Mouse (Mus musculus) intestine, embryonic 14.5 days (tissue): ENCODE measurements around the gene Skp2. TPM values are rescaled to one million over a fixed set of nuclear protein-coding genes. Genes with fewer than 3 reads are reported as not detected.

Experiments
- ATAC-seq: fragments of 200-750 bp; cut with Nextera tagmentation; replicated peaks from 2 replicates; pipeline ENCODE4 v1.8.0; 2017; ENCODE audit warnings: low read depth, moderate number of reproducible peaks, moderate TSS enrichment, moderate library complexity; ENCODE audit not compliant: low FRiP score, low TSS enrichment
- DNase-seq: peaks from one replicate; pipeline ENCODE4 v3.0.0-alpha.2; 2018; ENCODE audit warnings: low spot score
- H3K27ac ChIP-seq: fragments of 300-500 bp; sonication (generic); 2 replicates; pipeline ENCODE4 v1.5.1; 2014; ENCODE audit warnings: low read depth, mild to moderate bottlenecking, control low read depth
- H3K27me3 ChIP-seq: fragments of 300-500 bp; sonication (generic); replicated peaks from 2 replicates; pipeline ENCODE4 v1.6.1; 2014; ENCODE audit warnings: low read length, control low read depth; ENCODE audit not compliant: control insufficient read depth, insufficient read depth
- H3K36me3 ChIP-seq: fragments of 300-500 bp; sonication (generic); 2 replicates; pipeline ENCODE4 v1.6.1; 2014; ENCODE audit warnings: low read length, control low read depth; ENCODE audit not compliant: control insufficient read depth, insufficient read depth
- H3K4me1 ChIP-seq: fragments of 300-500 bp; sonication (generic); replicated peaks from 2 replicates; pipeline ENCODE4 v1.6.1; 2014; ENCODE audit warnings: low read length, control low read depth, mixed read lengths; ENCODE audit not compliant: control insufficient read depth, insufficient read depth
- H3K4me2 ChIP-seq: fragments of 300-500 bp; sonication (generic); 2 replicates; pipeline ENCODE4 v1.6.1; 2014; ENCODE audit warnings: low read length
- H3K4me3 ChIP-seq: fragments of 300-500 bp; sonication (generic); 2 replicates; pipeline ENCODE4 v1.5.1; 2014; ENCODE audit warnings: low read depth, low read length, control low read depth, mixed read lengths
- H3K9ac ChIP-seq: fragments of 300-500 bp; sonication (generic); 2 replicates; pipeline ENCODE4 v1.6.1; 2014; ENCODE audit warnings: mild to moderate bottlenecking, low read length
- H3K9me3 ChIP-seq: fragments of 300-500 bp; sonication (generic); 2 replicates; pipeline ENCODE4 v1.6.1; 2016; ENCODE audit warnings: low read length, control low read depth; ENCODE audit not compliant: control insufficient read depth
- WGBS: fragments of 180-500 bp; shearing (Covaris S2); extraction: QIAGEN DNeasy Blood & Tissue Kit; methylation state at CpG from one replicate; pipeline ENCODE4 v1.1.7; 2014; 5-methylcytosine and 5-hydroxymethylcytosine counted together
- polyA plus RNA-seq: library from polyadenylated mRNA; unstranded; fragments of >200 nt; fragmentation: Nextera tagmentation; extraction: Ambion mirVana; gene quantifications from 2 replicates; pipeline ENCODE4 v1.2.1, GENCODE M21; 2014

Skp2 gene
- polyA plus RNA-seq, 1 experiment from 2014 or later = 73.2 TPM

DNA sequence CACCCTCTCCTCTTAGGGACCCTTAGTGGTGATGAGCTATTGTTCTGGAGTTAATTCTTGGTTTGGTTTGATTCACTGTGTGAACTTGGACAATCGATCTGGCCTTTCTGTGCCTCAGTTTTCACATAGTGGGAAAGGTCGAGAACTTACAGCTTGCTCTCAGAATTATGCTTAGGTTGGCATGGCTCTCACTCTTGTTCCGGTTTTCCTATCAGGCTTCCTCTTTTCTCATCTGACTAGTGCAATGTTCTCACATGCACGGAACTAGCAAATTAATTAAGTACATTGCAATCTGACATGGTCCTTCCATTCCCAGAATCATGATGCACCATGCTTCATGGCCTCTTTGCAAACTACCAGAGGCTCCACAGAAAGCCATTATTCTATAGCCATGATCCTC, 32.2 kb downstream of the Skp2 start:
- no peak for DNase-seq
- 85% methylated on average over 4 of the region's 4 CpGs for WGBS

GRCm38 (mm10) chr15:9120081-9120480, 35.1 kb downstream of the Skp2 start:
- Histone ChIP-seq H3K9me3 (no peaks in the 10 kb centered on the region), H3K9ac (no peak overlapping the region), H3K27me3 (no peaks in the 10 kb centered on the region), H3K4me1 (no peaks in the 10 kb centered on the region), H3K4me3 (no peak overlapping the region), H3K27ac (no peak overlapping the region), H3K36me3 (peaks cover 94% of the 10 kb centered on the region), H3K4me2 (no peak overlapping the region)
- ATAC-seq (peak; percentile 53; the same call in 1 of the 2 replicates), DNase-seq (peak; percentile 70)
- WGBS = 92% methylated on average over 2 of the region's 2 CpGs

More for the DNA sequence above, 32.2 kb downstream of the Skp2 start:
- H3K27ac ChIP-seq = no peak overlapping the region
- no peaks in the 10 kb centered on the region for H3K4me1 ChIP-seq
- H3K27me3 ChIP-seq = no peaks in the 10 kb centered on the region
- H3K9ac ChIP-seq = no peak overlapping the region
- H3K4me3 ChIP-seq = no peak overlapping the region
- H3K36me3 ChIP-seq = peaks cover 95% of the 10 kb centered on the region
- H3K9me3 ChIP-seq = no peaks in the 10 kb centered on the region
- no peak overlapping the region for H3K4me2 ChIP-seq
- no peak for ATAC-seq

- WGBS = 93% methylated on average over 4 of the region's 4 CpGs
- Histone ChIP-seq H3K4me2 (no peak overlapping the region), H3K27ac (no peak overlapping the region), H3K9ac (no peak overlapping the region), H3K4me3 (no peak overlapping the region), H3K27me3 (no peaks in the 10 kb centered on the region), H3K36me3 (peaks cover 94% of the 10 kb centered on the region), H3K9me3 (no peaks in the 10 kb centered on the region), H3K4me1 (peaks cover 3% of the 10 kb centered on the region; the same call in 1 of the 2 replicates)
- peak; percentile 18 for DNase-seq
- no peak for ATAC-seq
These were observed 36.4 kb downstream of the Skp2 start for GRCm38 (mm10) chr15:9118852-9119251.

DNA sequence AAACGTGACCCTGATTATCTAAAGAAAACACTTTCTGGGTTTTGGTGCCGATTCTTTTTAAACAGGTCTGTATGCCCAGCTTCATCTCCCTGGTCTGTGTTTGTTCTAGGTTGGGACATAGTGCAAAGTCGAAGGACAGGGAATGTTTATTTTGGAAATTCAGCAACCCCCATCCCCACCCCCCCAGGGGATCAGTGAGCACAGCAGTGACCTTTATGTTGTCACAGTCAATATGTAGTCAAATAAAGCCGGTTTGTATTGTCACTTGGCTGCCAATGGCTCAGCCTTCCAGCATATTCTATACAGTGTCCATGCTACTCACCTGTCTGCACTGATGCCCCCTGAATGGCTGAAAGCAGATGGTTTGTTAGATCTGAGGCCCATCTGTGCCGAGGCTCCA, 40.6 kb downstream of the Skp2 start:
- H3K36me3 ChIP-seq = peaks cover 83% of the 10 kb centered on the region
- ATAC-seq (no peak; the same call in 1 of the 2 replicates), DNase-seq (peak; percentile 49)
- 42% methylated on average over 5 of the region's 5 CpGs for WGBS
- H3K4me3 ChIP-seq = no peak overlapping the region
- H3K9me3 ChIP-seq = no peaks in the 10 kb centered on the region
- H3K9ac ChIP-seq = no peak overlapping the region
- H3K27ac ChIP-seq = no peak overlapping the region
- H3K4me1 ChIP-seq = peaks cover 3% of the 10 kb centered on the region; the same call in 1 of the 2 replicates
- no peak overlapping the region for H3K4me2 ChIP-seq
- no peaks in the 10 kb centered on the region for H3K27me3 ChIP-seq

DNA sequence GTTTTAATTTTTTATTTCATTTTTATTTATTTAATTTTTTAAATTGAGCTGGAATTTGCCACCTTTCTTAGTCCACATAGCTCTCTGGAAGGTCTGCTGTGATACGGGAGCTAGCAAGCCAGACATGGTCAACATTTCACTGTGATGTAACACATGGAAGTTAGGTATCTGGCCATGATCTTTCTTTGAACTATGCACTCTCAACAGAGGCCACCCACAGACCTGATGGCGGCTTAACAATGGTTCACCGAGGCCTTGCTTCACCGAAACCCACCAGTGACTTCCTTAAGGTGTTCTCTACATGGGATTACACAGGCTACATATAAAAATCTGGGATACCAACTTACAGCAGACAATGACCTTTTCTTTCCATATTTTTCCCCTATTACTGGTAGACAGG, 41.1 kb downstream of the Skp2 start:
- 64% methylated on average over 4 of the region's 4 CpGs for WGBS
- H3K4me3 ChIP-seq = no peak overlapping the region
- peak; percentile 48 for DNase-seq
- H3K4me1 ChIP-seq = peaks cover 3% of the 10 kb centered on the region; the same call in 1 of the 2 replicates
- no peak overlapping the region for H3K4me2 ChIP-seq
- H3K36me3 ChIP-seq = peaks cover 78% of the 10 kb centered on the region
- no peaks in the 10 kb centered on the region for H3K27me3 ChIP-seq
- ATAC-seq = peak; percentile 14; the same call in 1 of the 2 replicates
- no peaks in the 10 kb centered on the region for H3K9me3 ChIP-seq
- no peak overlapping the region for H3K9ac ChIP-seq
- H3K27ac ChIP-seq = no peak overlapping the region

GRCm38 (mm10) chr15:9113556-9113955, 41.7 kb downstream of the Skp2 start:
- WGBS = 69% methylated on average over 9 of the region's 9 CpGs
- no peak overlapping the region for H3K9ac ChIP-seq
- H3K4me1 ChIP-seq = peaks cover 3% of the 10 kb centered on the region; the same call in 1 of the 2 replicates
- no peak overlapping the region for H3K4me3 ChIP-seq
- H3K36me3 ChIP-seq = peaks cover 75% of the 10 kb centered on the region
- no peaks in the 10 kb centered on the region for H3K9me3 ChIP-seq
- no peak overlapping the region for H3K4me2 ChIP-seq
- no peak overlapping the region for H3K27ac ChIP-seq
- peak; percentile 49 for DNase-seq
- ATAC-seq = no peak; the same call in 1 of the 2 replicates
- H3K27me3 ChIP-seq = no peaks in the 10 kb centered on the region

DNA sequence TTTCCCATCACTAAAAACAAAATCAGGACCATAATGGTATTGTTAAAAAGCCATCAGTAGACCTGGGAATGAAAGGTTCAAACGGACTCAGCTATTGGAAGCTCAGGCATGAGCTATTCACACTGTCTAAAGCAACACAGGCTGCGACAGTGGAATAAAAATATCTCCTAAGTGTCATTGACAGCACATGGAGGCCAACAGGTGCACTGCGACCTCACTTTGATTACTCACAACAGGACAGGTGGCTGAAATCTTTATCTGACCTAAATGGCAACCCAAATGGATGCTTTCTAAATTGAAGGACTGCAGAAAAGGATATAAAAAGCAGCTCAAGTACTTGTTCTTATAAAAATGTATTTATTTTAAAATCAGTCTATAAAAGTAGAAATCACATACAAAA, 43.6 kb downstream of the Skp2 start:
- peaks cover 3% of the 10 kb centered on the region; the same call in 1 of the 2 replicates for H3K4me1 ChIP-seq
- H3K9ac ChIP-seq = no peak overlapping the region
- no peaks in the 10 kb centered on the region for H3K9me3 ChIP-seq
- no peaks in the 10 kb centered on the region for H3K27me3 ChIP-seq
- no peak for ATAC-seq
- H3K4me3 ChIP-seq = no peak overlapping the region
- H3K27ac ChIP-seq = no peak overlapping the region
- DNase-seq = peak; percentile 39
- 85% methylated on average over 3 of the region's 3 CpGs for WGBS
- peaks cover 75% of the 10 kb centered on the region for H3K36me3 ChIP-seq
- H3K4me2 ChIP-seq = no peak overlapping the region

DNA sequence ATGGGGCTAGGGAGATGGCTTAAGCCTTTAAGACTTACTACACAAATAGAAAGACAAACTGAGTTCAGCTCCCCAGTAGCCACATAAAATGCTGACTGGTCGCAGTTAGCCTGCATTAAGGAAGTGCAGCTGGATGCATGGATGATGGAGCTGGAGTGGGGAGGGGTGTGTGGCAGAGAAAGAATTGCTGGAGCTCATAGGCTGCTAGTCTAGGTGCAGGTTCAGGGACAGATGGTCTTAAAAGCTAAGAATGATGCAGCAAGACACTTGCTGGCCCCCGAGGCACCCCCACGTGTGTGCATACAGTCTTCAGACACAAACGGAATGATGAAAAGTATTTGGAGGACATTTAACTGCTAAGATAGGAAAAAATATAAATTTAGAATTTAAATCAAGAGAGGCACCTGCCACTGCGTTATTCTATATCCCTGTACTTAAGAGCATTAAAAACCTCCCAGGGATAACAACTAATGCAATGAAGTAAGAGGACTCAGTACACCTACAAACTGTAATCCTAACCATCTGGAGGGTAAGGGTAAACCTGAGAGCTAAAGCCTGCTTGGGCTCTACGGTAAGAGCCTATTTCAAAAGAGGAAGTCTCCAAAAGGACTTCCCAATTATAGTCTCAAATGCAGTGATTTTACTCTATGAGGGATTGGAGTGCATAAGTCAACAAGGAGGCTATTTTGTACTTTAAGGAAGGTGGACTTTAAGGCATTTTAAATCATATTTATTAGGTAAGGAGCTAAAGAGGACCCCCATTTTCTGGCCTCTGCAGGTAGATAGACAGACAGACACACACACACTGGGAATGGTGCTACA, 44.5 kb downstream of the Skp2 start:
- Histone ChIP-seq H3K27ac (no peak overlapping the region), H3K4me1 (peaks cover 3% of the 10 kb centered on the region; the same call in 1 of the 2 replicates), H3K27me3 (no peaks in the 10 kb centered on the region), H3K36me3 (peaks cover 68% of the 10 kb centered on the region), H3K4me2 (no peak overlapping the region), H3K4me3 (no peak overlapping the region), H3K9ac (no peak overlapping the region), H3K9me3 (no peaks in the 10 kb centered on the region)
- WGBS = 85% methylated on average over 6 of the region's 6 CpGs
- ATAC-seq = no peak
- peak; percentile 42 for DNase-seq
